Mouse (Mus musculus): ENCODE results near the gene Col4a3. TPM values are rescaled to one million over a fixed set of nuclear protein-coding genes. Genes with fewer than 3 reads are reported as not detected.

Col4a3 gene
- polyA plus RNA-seq, 1 experiment from 2014 or later: 0.23 TPM

DNA sequence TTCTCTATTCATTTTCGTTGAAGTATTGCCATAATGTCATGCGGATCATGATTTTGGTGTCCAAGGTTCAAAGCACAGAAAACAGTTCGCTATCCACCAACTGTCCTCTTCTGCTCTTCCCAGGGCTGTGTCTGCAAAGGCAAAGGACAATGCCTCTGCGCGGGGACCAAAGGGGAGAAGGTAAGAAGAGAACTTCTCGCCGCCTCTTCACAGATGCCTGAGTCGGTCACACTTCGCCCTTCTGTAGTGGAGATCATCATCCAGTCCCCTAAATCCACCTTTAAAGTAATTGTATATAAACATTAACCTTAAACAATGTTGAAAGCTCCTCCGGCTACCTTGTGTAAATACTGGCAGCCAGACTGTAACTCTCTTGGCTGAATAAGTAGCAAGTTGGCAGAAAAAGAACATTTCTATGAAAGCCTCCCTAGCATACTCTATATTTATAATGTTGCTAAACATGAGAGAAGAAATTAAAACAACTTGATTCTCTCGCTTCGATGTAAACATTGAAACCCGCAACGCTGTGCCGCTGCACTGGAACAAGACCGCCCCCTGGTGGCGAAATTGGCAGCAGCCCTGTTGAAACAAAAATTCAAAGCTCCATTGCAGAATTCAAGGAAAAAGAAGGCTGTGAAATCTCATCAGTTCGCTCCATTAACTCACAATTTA lies 54.7 kb downstream of the Col4a3 start:
- 39% methylated on average over 18 of the region's 18 CpGs for WGBS
- H3K9ac ChIP-seq: no peak overlapping the region

DNA sequence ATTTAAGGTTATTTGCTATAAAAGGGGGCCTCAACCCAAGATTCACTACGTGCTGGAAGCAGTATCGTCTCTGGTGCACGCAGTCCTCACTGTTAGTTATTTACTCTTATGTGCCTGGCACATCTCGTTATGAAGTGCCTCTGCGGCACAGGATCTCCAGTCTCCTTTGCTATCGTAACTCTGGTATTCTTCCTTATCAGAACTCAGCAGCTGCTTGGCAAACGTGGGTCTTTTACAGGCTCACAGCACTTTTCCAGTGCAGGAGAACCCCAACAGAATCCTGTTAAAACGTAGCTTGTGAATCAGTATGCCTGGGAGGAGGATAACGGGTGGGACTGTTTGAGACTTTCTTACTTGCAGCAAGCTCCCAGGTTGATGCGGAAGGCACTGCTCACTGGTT lies 61.3 kb downstream of the Col4a3 start:
- H3K4me1 ChIP-seq: no peaks in the 10 kb centered on the region
- H3K4me2 ChIP-seq: no peak overlapping the region
- no peaks in the 10 kb centered on the region for H3K27me3 ChIP-seq
- no peaks in the 10 kb centered on the region for H3K36me3 ChIP-seq (replicated peaks)
- H3K4me3 ChIP-seq (replicated peaks): no peak overlapping the region
- no peak overlapping the region for H3K27ac ChIP-seq
- H3K9ac ChIP-seq: no peak overlapping the region
- 57% methylated on average over 10 of the region's 10 CpGs for WGBS
- H3K9me3 ChIP-seq: no peaks in the 10 kb centered on the region
- ATAC-seq (ENCODE audit: low FRiP score): no peak

More for the DNA sequence above, 54.7 kb downstream of the Col4a3 start:
- Histone ChIP-seq H3K36me3 (replicated peaks) (no peaks in the 10 kb centered on the region), H3K9me3 (no peaks in the 10 kb centered on the region), H3K4me2 (peak overlapping the region; percentile 50), H3K4me3 (replicated peaks) (peak overlapping the region; percentile 24), H3K27me3 (0 out of 2 replicates have a peak, but pooled peaks cover 4% of the 10 kb centered on the region), H3K27ac (no peak overlapping the region), H3K4me1 (no peaks in the 10 kb centered on the region)
- 0 out of 2 replicates have a peak, but pooled peaks have one; percentile 51 for ATAC-seq (ENCODE audit: low FRiP score)

DNA sequence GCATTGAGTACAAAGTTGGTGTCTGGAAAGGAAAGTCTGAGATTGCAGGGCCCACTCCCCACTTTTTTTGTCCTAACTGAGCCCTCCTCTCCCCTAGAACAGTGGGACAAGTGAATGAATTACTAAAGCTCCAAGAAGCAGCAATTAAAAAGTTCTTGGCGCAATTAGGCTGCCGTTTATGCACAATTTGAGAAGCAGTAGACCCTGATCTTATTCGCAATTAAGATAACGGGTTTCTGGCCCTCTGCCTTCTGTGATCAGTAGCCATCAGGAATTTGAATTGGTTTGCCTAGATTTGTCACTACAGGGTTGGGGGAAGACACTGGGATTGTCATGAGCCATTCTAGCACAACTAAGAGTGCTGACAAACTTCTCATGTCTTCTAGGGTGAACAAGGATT lies 64.1 kb downstream of the Col4a3 start:
- Histone ChIP-seq H3K9ac (no peak overlapping the region), H3K4me2 (no peak overlapping the region), H3K27me3 (no peaks in the 10 kb centered on the region), H3K4me1 (peaks cover 3% of the 10 kb centered on the region; the same call in 1 of the 2 replicates), H3K27ac (0 out of 2 replicates have a peak overlapping the region, but pooled peaks have one; percentile 53), H3K36me3 (replicated peaks) (no peaks in the 10 kb centered on the region), H3K9me3 (no peaks in the 10 kb centered on the region), H3K4me3 (replicated peaks) (no peak overlapping the region)
- WGBS: 53% methylated on average over 4 of the region's 4 CpGs
- peak; percentile 73; the same call in 1 of the 2 replicates for ATAC-seq (ENCODE audit: low FRiP score)

DNA sequence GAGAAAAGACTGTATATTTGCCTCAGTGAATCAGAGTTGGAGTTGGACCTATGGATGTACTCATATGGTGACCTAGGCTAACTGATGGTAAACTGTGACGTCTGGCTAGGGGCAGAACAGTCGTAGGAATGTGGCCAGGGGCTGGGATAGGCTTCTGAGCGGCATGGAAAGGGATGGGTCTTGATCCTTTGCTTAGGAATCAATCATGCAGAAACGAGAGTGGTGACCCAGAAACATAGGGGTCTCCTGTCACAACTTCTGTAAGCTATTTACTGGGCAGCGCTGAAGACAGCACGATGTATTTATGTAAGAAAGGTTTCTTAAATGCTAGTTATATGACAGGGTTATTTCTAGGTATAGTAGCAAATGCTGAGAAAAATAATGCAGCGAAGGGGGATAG lies 67.3 kb downstream of the Col4a3 start:
- no peaks in the 10 kb centered on the region for H3K36me3 ChIP-seq (replicated peaks)
- H3K27me3 ChIP-seq: no peaks in the 10 kb centered on the region
- ATAC-seq (ENCODE audit: low FRiP score): no peak
- H3K4me3 ChIP-seq (replicated peaks): no peak overlapping the region
- WGBS: 45% methylated on average over 7 of the region's 7 CpGs
- H3K9me3 ChIP-seq: no peaks in the 10 kb centered on the region
- peaks cover 3% of the 10 kb centered on the region; the same call in 1 of the 2 replicates for H3K4me1 ChIP-seq
- no peak overlapping the region for H3K4me2 ChIP-seq
- no peak overlapping the region for H3K9ac ChIP-seq
- no peak overlapping the region for H3K27ac ChIP-seq

DNA sequence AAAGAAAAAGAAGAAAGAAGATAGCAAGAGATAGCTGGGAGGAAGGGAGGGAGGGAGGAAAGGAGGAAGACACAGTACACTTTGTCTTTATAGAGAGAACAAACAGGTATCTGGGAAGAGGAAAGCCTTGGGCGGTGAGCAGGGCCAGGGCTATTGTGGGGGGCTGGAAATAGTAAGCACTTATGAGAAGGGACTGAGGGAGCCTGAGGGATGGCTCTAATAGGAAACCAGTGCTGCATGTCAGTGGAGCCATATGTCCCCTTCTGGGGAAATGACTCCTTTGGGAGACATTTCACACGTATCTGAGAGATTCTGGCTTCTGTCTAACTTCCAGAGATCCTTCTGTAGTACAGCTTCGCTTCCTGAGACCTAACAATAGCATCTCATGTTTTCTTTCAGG lies 69.7 kb downstream of the Col4a3 start:
- Histone ChIP-seq H3K4me2 (no peak overlapping the region), H3K27ac (no peak overlapping the region), H3K9me3 (no peaks in the 10 kb centered on the region), H3K4me1 (peaks cover 3% of the 10 kb centered on the region; the same call in 1 of the 2 replicates), H3K27me3 (no peaks in the 10 kb centered on the region), H3K36me3 (replicated peaks) (no peaks in the 10 kb centered on the region), H3K9ac (no peak overlapping the region), H3K4me3 (replicated peaks) (no peak overlapping the region)
- WGBS: 73% methylated on average over 3 of the region's 3 CpGs
- no peak for ATAC-seq (ENCODE audit: low FRiP score)

DNA sequence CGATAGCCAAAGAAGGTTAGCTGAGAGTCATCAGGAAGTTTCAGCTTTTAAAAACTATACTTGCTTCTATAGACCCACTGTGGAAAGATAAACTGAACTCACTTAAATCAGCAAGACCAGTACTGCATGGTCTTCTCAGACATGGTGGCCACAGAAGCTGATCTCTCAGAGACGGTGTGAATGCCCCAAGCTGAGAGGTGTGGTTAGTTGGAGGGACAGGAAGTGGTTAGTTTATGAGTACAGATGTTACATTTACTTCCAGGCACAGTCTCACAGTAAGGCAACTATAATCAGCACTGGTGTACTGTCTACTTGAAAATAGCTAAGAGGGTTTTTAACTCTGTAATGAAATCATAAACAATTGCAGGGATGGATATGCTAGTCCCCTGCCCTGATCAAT lies 75.5 kb downstream of the Col4a3 start:
- Histone ChIP-seq H3K27me3 (no peaks in the 10 kb centered on the region), H3K27ac (no peak overlapping the region), H3K36me3 (replicated peaks) (no peaks in the 10 kb centered on the region), H3K9ac (no peak overlapping the region), H3K4me2 (no peak overlapping the region), H3K9me3 (no peaks in the 10 kb centered on the region), H3K4me1 (no peaks in the 10 kb centered on the region), H3K4me3 (replicated peaks) (no peak overlapping the region)
- WGBS: 89% methylated on average over 2 of the region's 2 CpGs
- ATAC-seq (ENCODE audit: low FRiP score): no peak

DNA sequence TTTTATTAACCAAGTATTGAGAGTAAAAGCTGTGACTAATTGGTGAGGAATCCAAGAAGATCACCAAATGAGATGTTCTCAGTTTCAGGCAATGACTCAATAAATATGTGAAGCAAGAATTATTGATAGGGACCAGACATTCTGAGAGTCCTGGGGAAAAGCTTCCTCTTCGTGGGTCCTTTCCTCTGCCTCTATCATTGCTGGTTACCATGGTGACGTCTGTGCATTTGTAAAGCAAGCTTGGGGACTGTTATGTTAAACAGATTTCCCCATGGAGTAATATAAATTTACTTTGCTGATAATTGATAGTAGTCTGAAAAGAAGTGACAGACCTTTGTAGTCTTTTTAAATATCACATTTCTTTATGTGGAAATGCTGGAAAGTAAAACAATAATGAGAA lies 76.8 kb downstream of the Col4a3 start:
- no peaks in the 10 kb centered on the region for H3K4me1 ChIP-seq
- no peak for ATAC-seq (ENCODE audit: low FRiP score)
- no peaks in the 10 kb centered on the region for H3K27me3 ChIP-seq
- no peaks in the 10 kb centered on the region for H3K9me3 ChIP-seq
- H3K27ac ChIP-seq: no peak overlapping the region
- no peak overlapping the region for H3K9ac ChIP-seq
- WGBS: 34% methylated on average over 2 of the region's 2 CpGs
- no peak overlapping the region for H3K4me2 ChIP-seq
- no peaks in the 10 kb centered on the region for H3K36me3 ChIP-seq (replicated peaks)
- H3K4me3 ChIP-seq (replicated peaks): no peak overlapping the region

DNA sequence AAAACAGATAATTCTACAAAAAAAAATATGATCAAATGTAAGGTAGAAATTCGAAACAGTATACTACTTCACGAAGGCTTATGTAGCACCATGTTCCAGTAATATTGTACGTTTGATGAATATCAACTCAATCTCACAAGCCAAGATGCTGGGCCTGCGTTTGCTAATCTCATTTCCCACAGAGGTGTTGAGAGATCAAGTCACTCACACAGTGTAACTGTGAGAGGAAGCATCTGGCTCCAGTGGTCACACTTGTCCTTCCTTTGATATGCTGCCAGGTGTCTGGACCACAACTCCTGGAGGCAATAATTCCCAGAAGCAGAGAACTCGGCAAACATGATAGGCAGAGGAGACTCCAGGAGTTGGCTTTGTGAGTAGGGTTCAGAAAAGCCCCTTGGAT lies 99.6 kb downstream of the Col4a3 start:
- Histone ChIP-seq H3K27me3 (no peaks in the 10 kb centered on the region; the same call in 1 of the 2 replicates), H3K4me2 (no peak overlapping the region), H3K27ac (no peak overlapping the region), H3K4me3 (replicated peaks) (no peak overlapping the region), H3K4me1 (peaks cover 7% of the 10 kb centered on the region), H3K9ac (no peak overlapping the region), H3K9me3 (no peaks in the 10 kb centered on the region), H3K36me3 (replicated peaks) (no peaks in the 10 kb centered on the region)
- WGBS: 85% methylated on average over 5 of the region's 5 CpGs
- ATAC-seq (ENCODE audit: low FRiP score): no peak

DNA sequence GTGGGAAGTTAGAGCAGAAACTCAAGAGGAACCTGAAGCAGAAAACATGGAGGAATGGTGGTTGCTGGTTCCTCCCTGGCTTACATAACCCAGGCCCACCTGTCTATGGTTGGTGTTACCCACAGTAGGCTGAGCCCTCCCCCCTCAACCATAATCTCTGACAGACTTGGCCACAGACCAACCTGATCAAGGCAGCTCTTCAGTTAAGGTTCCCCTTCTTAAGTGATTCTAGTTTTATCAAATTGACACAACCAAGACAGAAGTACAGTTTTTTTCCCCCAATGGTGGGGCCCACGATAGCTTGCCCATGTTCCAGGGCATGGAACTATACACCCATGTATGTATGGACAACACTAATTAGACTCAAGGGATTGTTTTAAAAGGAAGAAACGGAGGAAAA lies 100.1 kb downstream of the Col4a3 start:
- Histone ChIP-seq H3K9ac (no peak overlapping the region), H3K4me3 (replicated peaks) (no peak overlapping the region), H3K27me3 (no peaks in the 10 kb centered on the region; the same call in 1 of the 2 replicates), H3K27ac (no peak overlapping the region), H3K4me2 (no peak overlapping the region), H3K9me3 (no peaks in the 10 kb centered on the region), H3K4me1 (peaks cover 7% of the 10 kb centered on the region), H3K36me3 (replicated peaks) (no peaks in the 10 kb centered on the region)
- WGBS: 87% methylated on average over 2 of the region's 2 CpGs
- no peak for ATAC-seq (ENCODE audit: low FRiP score)

DNA sequence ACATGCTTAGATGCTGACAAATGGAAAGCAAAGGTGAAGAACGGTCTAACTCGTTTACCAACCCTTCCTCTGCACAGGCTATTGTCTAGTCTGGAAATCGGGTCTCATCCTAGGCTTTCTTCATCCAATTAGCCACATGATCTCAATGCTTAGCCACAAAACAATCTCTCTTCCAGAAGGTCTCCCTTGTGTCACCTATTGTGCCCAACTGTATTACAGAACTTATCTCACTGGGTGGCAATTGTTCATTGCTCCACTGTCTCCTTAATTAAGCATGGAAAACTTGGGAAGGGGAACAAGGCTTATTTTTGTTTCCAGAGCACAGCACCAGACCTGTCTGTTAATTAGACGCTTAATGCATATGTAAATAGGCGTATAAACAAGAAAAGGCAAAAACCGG lies 101.2 kb downstream of the Col4a3 start:
- 36% methylated on average over 6 of the region's 6 CpGs for WGBS
- H3K4me1 ChIP-seq: peaks cover 9% of the 10 kb centered on the region
- no peaks in the 10 kb centered on the region; the same call in 1 of the 2 replicates for H3K27me3 ChIP-seq
- H3K4me2 ChIP-seq: no peak overlapping the region
- H3K4me3 ChIP-seq (replicated peaks): no peak overlapping the region
- no peaks in the 10 kb centered on the region for H3K9me3 ChIP-seq
- H3K27ac ChIP-seq: no peak overlapping the region
- H3K36me3 ChIP-seq (replicated peaks): no peaks in the 10 kb centered on the region
- H3K9ac ChIP-seq: no peak overlapping the region
- peak; percentile 76; the same call in 1 of the 2 replicates for ATAC-seq (ENCODE audit: low FRiP score)

DNA sequence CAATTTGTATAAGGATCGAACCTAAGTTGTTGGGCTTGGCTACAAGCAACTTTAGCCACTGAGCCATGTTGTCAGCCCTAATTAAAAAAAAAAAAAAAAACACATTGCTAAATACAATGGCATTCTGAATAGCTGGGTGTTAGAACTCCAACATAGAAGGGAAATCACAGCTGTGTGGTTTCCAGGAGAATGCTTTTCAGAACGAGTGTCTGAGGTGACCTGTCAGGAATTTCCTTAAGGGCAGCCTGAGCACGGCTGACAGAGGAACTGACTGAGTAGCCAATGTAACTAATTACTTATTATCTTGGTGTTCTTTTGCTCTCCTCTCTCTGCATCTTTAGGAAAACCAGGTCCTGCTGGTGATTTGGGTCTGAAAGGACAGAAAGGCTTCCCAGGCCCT lies 109.2 kb downstream of the Col4a3 start:
- Histone ChIP-seq H3K27ac (no peak overlapping the region), H3K9ac (no peak overlapping the region), H3K4me2 (no peak overlapping the region), H3K4me3 (replicated peaks) (no peak overlapping the region), H3K36me3 (replicated peaks) (no peaks in the 10 kb centered on the region), H3K27me3 (no peaks in the 10 kb centered on the region), H3K4me1 (peaks cover 3% of the 10 kb centered on the region; the same call in 1 of the 2 replicates), H3K9me3 (no peaks in the 10 kb centered on the region)
- WGBS: 34% methylated on average over 3 of the region's 3 CpGs
- no peak for ATAC-seq (ENCODE audit: low FRiP score)

DNA sequence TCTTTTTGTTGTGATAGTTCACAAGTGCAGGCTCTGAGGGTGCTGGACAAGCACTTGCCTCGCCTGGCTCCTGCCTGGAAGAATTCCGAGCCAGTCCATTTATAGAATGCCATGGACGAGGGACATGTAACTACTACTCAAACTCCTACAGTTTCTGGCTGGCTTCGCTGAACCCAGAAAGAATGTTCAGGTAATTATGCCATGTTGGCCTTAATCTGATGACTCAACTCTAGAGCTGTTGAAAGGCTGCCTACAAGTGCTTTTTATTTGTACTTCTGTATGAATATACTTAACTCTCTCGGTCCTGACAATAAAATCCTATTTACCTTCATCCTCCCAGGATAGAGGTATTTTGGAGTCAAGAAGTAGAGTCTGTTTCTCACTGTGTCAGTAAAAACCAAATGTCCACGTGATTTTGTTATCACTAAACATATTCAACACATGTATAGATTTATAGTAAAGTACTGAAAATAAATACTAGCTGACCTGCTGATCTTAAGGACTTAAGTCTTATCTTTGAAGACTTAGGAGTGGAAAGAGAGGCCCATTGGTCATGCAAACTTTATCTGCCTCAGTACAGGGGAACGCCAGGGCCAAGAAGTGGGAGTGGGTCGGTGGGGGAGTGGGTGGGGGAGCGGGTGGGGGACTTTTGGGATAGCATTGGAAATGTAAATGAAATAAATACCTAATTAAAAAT lies 131.2 kb downstream of the Col4a3 start:
- no peak for ATAC-seq (ENCODE audit: low FRiP score)
- H3K4me2 ChIP-seq: no peak overlapping the region
- H3K27me3 ChIP-seq: peaks cover 16% of the 10 kb centered on the region
- H3K36me3 ChIP-seq (replicated peaks): no peaks in the 10 kb centered on the region
- no peak overlapping the region for H3K9ac ChIP-seq
- no peaks in the 10 kb centered on the region for H3K9me3 ChIP-seq
- no peaks in the 10 kb centered on the region for H3K4me1 ChIP-seq
- WGBS: 83% methylated on average over 9 of the region's 9 CpGs
- H3K4me3 ChIP-seq (replicated peaks): no peak overlapping the region
- no peak overlapping the region for H3K27ac ChIP-seq

All from forebrain, embryonic 12.5 days (tissue).